Mouse (Mus musculus) spleen, adult 12 weeks (tissue): ENCODE measurements around the gene Dennd1a.
A peak's percentile ranks its signal among the peaks of the same experiment; 100 is the strongest.

Experiments
- DNase-seq: peaks from one replicate; pipeline ENCODE4 v3.0.0; 2022; ENCODE audit warnings: low spot score

Gene Dennd1a

DNA sequence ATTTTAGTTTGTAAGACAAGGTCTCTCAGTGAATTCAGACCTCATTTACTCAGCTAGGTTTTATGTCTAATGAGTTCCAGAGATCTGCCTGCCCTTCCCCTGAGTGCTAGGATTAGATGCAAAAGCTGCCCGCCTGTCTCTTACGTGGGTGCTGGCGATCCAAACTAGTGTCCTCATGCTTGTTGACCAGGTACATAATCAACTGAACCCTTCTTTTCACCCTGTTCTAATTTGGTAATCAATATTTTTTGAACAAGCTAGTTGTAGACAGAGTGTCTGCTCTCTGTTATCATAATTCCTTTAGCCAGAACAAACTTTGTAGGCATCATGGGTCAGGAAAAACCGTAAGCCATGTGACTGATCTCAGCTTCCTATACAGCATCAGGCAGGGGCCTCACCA, 241.9 kb downstream of the Dennd1a start:
- DNase-seq = no peak

DNA sequence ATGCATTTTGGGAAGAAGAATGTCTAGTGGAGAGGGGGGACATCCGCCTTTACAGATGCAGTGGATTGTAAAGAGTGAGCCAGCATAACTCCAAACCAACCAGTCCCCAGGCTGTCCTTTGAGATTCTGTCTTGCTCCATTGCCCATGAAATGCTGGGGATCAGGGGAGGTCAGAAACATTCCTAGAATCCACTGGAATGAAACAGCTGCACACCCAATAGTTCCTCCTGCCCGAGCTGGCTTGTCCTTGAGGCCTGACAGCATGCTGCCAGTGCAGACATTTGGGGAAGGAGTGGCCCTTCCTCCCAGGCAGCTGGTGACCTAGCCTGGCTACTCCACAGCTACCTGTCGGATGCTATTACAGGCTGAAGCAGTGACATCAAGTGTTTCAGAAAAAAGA, 246.3 kb downstream of the Dennd1a start:
- DNase-seq = no peak

DNA sequence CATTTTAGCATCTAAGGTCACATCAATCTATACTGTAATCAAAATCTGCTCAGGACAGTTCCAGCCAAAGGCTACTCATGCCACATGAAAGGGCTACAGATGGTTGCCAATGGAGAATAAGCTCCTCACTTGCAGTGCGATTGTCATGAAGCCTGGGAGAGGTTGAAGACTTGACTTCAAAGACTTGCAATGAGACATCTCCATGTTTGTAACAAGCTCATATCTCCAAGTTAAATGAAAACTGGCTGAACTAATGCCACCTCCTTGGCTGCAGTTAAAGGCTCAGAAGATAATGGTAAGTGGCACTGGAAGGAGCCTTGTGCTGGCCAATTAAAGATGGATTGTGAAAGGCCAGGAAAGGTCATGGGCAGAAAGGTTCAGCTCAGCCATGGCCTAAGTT, 247.6 kb downstream of the Dennd1a start:
- no peak for DNase-seq

DNA sequence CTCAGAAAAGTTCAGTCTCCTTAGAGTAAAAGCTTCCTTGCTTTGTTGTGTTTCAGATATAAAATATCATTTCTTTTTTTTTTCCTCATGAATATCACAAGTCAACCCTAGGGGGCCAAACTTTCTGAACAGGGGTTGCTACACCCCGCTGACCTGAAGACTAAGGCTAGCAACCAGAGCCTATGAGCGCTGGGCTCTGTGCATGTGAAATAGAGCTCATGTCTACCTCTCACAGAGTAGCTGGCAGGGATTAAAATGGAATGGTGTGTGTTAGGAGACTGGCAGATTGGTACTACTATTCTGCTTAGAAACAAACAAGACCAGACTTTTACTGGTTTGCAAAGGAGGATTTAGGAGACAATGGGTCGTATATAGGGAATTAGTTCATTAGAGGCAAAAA, 258.9 kb downstream of the Dennd1a start:
- no peak for DNase-seq

DNA sequence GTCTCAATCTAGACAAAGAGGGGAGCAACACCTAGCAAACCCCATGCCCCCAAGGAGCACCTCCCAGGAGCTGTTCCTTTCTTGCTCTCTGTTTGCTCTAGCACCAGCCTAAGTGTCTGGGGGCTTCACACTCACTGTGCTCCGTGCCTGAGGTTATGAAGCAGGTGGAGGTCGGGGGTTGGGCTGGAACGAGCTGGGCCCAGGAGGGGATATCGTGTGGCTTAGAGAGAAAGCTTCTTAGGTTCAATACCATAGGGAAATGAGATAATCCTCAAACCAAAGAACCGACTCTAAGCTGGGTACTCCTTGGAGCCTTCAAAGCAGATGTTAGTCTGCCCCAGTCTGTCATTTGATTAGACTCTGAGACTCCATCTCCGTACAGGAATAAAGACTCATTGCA, 261.6 kb downstream of the Dennd1a start:
- no peak for DNase-seq

DNA sequence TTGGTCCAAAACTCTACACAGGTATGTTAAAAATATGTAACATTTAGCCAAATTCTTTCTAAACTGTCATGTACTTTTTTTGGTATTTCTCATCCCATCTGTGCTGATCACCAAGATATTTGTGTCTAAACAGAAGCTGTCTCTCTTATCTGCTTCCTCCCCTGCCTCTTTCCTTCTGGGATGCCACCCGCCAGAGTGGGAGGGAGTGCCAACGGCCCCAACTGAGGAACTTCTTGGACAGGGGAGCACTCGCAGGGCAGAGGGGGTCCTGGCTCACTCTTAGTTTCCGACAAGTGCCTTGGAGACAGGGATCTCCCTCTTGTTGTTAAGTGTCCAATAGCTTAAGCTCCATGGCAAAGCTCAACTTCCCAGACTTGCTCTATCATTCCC, 263.5 kb downstream of the Dennd1a start:
- DNase-seq = no peak

DNA sequence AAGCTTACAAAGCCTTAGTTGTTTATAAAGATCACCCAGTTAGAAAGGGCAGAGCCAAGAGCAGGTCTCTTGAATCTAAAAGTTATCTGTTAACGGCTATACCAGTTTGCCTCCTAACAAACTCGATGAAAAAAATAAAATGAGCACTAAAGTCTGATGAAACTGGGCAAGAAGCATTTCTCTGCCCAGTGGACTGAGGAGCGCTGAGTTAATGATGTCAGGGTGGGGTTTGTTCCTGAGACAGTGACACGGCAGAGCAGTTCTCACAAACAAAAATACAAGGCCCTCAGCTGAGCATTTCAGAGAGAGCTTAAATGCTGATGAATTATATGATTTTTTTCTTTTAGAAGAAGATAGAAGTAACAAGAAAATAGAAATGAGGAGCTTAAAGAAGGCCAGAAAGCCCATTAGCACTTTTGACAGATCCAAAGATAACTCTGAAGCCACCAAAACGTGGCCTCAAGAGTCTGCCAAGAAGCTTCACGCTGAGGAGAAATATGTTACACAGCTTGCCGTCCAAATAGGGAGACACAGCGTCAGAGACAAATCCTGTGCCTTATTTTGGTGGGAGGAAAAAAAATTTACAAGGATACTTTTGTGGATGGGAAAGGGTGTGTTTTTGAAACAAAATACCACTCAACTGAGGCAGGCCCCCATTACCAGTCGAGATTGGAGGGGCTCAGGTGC, 264.0 kb downstream of the Dennd1a start:
- DNase-seq = no peak

DNA sequence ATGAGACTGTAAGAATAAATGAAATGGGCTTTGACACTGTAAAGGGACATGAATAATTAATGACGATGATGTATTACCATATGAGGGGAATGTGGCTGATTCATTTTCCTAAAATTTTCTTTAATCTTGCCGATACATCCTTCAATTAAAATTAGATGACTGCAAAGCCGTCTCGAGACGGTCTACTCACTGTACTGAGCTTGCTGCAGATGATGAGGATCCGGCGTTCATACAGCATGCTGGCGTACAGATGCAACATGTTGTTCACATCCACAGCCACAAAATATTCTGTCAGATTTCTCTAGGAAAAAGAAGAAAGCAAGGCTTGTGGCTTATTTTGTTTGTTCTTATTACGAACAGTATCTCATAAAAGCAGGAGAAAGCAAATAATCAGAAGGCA, 266.0 kb downstream of the Dennd1a start:
- no peak for DNase-seq

DNA sequence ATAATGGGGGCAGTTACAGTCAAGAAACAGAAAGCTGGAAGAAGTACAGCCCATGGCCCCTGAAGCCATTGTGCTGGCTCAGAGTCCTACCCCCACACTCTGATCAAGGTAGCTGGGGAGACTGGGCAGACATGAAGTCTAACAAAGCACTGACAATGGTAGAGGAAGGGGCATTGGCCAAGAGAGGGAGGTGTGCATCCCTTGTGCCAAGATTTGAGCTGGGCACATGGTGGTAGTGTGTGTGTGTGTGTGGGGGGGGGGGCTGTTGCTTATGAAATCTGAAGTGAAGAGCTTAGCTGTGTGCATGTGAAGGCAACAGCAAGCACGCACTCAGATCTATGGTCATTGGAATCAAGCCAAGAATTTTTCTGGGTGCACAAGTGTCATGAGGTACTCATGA, 272.5 kb downstream of the Dennd1a start:
- no peak for DNase-seq

DNA sequence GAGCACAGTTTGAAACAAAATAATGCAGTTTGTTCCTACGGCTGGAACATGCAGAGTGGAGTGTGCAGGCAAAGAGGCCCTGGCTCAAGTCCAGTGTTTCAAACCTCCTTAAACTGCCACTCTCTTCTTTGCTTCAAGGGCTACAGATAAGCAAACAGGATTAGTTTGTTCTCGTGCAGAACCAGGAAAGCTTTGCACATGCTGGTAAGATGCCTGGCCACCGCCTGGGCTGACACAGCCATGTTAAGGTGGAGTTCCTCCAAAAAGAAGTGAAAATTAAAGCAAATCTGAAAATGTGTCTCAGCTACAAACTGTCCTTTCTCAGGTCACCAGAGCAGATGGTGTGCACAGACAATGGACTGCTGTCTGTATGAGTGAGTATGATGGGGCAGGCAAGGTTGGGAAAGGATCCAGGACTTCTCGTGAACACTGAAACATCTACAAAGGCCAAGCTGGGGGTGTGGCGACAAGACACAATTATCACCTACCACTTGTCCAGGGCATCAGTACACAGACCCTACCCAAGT, 273.3 kb downstream of the Dennd1a start:
- DNase-seq = no peak

DNA sequence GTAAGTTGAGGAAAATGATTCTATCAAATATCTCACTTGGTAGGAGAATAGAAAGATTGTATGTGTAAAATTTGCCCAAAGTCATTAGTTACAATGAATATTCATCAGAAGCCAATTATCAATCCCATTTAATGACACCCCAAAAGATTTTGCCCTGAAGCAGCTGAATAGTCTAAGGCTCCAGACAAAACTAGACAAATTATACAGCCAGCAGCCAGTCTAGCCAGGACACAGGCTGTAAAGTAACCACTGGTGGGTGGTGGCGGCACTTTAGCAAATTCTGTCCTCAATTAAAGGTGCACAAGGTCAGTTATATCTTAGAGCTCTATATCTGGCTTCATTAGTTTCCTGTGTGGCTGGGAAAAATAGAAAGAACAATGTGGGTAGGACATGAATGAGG, 280.0 kb downstream of the Dennd1a start:
- DNase-seq = no peak

DNA sequence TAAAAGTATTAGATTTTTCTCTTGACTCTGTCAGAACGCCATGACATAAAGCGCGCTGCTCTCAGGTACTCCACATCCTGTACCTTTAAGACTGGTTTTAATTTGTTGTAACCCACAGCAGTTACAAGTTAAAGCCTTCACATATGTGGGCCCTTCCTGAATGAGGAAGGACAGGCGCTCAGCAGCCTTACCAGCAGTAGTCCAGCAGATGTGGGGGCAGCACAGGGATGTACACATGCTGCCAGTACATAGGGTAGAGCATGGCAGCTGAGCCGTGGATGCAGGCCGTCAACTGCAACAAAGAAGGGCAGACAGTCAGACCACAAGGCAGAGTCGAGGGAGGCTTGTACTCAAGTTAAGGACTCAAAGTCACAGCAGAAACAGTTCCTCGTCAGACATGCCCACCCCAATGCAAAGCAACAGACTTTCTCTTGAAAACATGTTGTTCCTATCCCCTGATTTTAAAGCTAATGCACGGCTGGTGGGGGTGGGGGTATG, 284.0 kb downstream of the Dennd1a start:
- DNase-seq = no peak

DNA sequence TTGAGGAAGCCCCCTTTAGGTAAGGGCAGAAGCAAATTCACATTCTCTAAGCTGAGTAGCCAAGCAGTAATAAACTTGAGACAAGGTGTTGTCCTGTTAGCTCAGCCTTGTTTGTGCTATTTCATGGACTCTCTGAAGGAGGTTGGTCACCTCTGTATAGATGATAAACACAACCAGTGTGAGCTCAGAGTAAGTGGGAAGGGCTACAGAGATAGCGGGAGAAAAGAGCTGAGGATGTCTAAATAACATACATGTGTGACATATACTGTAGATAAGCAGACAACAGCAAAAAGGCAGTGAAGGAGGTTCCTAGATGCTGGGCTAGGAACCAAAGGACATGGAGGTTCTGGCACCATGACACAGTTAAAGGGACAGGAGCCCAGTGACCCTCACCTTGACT, 286.2 kb downstream of the Dennd1a start:
- no peak for DNase-seq

DNA sequence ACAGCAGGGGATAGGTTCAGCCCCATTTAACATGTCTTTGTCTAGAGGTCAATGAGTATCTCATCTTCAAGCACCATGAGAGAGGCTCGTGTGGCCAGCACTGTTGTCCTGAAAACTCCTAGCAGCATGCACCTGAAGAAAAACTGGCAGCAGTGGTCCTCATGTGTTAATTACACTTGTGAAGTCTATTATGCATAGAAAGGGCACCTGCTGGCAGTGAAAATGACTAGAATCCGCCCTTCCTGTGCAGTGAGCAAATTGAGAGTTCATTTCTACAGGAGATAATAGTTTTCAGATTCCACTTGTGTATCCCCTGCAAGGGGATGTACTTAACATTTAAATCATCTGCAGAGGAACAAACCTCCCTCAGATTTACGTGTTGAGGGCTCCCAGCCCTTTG, 289.2 kb downstream of the Dennd1a start:
- no peak for DNase-seq

DNA sequence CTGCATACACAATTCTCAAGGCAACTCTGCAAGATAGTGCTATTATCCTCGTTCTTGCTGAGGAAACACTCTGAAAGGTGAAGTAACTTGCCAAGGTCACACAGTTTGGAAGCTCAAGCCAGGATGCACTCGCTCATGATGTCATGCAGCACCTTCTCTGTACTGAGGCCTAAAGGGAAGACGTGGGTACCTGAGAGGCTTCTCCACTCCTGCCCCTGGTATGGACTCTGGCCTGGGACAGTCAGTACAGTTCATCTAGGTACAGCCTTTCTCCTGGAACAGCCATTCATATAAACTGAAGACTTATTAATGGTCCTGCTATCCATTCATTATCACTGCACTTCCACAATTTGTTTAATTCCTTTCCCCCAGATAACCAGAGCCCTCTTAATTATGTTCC, 298.1 kb downstream of the Dennd1a start:
- no peak for DNase-seq

DNA sequence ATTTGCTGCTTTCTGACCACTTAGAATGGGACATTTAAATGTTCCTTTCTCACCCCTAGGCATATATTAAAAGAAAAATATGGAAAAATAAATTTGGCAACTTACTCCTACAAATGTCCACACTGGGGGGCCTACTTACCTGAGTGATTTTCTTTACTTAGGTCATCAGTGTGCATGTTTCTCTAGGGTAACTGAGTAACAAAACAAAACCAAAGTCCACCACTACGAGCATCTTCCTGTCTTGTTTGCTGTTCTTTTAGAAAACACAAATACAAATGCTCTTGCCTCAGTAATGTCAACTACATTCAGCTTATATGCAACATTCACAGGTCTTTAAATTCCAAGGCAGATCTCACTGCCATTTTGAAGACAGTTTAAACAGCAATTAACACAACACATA, 298.9 kb downstream of the Dennd1a start:
- no peak for DNase-seq

DNA sequence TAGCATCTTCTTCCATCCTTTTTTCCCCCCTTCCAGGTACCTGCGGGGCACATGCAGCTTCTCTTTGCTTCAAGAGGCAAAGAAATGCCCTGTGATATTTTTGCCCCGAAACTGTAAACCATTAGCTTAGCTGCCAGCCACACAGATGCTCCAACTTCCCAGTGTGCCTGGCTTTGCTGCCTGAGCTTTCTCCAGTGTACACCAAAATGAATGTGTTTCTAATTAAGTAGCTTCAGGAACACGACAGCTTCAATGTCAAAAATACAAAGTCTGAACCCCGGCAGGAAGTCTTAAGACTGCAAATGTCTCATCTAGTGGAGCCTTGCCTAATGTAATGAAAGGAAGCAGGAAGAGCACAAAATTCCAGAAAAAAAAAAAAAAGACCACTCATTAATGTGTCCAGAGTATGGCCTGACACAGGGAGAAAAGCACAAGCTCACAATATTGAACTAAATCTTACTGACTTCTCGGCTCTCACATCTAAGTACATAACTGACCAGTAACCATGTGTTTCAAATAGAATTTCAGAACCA, 301.4 kb downstream of the Dennd1a start:
- no peak for DNase-seq

DNA sequence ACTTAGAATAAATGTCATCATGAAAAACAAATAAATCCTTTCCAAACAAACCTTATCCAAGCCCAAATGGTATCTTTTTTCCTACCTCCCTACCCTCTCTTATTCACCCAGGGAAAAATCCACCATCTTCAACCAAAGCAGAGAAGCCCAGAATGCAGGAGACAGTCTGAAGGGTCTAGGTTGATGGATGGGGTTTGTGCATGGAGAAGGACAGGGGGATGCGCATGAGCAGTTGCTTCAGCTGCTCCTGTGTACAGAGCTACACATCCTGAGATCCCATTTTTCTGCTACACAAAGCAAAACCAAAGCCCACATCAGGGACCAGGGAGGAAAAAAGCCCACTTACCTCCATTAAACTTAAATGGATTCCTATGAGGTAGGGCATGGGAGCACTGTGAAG, 304.5 kb downstream of the Dennd1a start:
- no peak for DNase-seq

DNA sequence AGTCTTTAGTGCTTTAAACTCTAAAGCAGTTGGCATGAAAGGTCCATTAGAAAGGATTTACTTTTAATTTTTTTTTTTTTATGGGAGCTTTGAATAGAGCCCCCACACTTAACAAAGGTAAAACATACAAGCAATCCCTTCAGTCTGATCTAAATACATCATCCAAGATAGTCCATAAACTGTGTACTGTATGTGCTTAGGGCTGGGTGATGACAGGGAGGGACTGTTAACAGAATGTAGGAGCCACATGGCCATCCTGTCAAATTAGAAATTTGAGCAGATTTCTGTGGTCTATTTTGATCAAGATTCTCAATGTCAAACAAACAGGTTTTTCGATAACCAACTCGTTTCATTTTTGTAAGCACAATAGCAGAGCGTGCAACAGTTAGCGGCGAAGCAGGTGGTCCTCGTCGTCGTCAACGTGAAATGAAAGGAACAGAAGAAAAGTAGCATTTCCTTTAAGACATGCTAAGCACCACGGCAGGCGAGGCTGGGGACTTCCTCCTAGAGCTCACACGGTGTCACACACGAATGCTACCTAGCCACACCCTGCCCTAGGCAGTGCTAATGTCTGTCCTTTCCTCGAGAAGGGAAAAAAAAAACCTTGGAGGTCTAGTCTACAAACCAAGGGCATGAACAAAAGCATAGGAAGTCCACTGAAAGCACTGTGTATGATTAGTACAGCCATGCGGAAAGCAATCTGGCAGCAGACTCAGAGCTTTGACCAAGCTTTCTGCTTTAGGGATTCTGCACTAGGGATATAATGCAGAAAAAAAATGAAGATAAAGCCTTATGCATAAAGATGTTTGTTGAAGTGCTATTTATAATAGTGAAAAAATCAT, 305.4 kb downstream of the Dennd1a start:
- peak; percentile 10 for DNase-seq

DNA sequence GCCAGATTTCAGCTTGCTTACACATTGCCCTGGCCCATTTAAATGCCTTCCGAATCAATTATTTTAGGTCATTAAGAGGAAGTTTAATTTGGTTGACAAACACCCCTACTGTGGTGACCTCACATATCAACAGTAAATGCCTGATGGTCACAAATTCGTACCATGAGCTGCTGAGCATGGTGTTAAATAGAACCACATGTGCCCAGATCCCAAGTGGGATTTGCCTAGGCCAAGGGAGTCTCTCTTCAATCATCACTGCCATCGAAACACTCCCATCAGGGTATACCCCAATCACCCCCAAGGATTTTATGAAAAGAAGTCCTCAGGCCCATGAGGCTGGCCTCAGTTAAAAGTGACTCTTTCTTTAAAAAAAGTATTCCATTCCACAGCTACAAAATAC, 313.0 kb downstream of the Dennd1a start:
- no peak for DNase-seq

DNA sequence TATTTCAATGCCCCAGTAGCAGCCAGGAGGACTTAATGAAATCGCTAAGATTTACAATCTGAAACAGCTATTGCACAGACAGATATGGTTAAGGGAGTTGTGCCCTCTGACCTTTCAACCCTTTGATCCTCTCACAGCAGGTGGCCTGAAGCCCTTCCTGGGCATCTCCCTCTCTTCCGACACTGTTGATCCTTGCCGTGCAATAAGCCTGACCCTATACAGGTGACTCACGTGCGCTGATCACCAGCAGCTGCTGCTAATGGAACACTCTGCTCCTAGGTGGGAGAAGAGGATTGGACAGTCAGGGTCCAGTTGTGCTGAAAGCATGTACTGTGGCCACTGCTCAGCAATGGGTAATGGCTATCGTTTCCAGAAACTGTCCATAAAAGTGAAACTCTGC, 314.6 kb downstream of the Dennd1a start:
- no peak for DNase-seq

DNA sequence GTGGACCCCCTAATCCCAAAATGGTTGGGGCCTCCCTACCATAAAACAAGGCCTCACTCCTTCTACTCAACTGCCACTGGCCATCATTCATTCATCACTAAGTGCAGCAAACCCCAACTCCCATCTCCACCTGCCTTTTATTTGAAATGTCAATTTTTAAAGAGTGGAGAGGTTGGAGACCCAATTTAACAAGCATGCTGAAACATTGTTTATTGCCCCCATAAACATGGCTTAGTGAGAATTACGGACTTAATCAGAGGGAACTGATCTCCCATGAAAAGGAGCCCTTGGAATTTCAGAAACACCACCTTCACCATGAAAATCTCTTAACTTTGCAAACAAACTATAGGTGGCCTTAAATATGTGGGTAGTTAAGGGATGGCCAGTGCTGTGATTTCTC, 315.5 kb downstream of the Dennd1a start:
- no peak for DNase-seq
